Mouse (Mus musculus): ENCODE data around the gene 1700020L24Rik.

The 1700020L24Rik gene

DNA sequence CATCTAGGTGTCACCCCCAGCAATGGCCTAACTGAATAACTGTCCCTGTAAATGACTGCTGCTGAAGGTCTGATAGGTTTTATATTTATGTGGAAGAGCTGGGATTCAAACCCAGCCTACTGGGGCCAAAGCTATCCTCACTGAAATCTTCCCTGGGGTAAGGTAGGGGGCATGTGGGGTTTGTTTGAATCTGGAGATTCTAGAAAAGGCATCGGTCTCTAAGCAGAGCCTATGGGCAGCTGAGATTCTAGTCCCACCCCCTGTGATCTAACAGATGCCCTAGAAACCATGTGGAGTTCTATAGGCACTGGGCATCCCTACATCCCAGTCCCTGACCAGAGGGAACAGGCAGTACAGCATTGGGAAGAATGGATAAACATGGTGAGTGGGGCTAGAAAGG is at the start of gene 1700020L24Rik:
Gene 1700020L24Rik (plus strand): TSS at position 301 of the 400 bp plus-strand sequence.
- DNase-seq: no peak

DNA sequence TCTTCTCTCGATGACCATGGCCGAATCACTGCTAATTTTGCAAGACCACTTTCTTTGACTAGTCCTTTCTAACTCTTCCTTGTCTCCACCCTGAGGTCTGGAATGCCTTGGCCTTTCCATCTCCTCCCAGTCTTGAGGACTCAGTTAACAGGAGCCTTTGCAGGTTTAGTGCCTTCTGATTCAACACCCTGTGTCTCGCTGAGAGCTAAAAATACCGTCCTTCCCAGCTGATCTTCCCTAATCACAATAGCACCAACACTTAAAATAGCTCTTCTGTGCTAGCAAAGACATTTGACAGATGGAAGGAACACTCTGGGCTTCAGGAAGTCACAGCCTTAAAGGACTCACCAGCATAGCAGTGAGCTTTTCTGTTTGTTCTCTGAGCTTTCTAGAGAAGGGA is 44.4 kb upstream of the 1700020L24Rik start:
- peak; percentile 92 for DNase-seq

DNA sequence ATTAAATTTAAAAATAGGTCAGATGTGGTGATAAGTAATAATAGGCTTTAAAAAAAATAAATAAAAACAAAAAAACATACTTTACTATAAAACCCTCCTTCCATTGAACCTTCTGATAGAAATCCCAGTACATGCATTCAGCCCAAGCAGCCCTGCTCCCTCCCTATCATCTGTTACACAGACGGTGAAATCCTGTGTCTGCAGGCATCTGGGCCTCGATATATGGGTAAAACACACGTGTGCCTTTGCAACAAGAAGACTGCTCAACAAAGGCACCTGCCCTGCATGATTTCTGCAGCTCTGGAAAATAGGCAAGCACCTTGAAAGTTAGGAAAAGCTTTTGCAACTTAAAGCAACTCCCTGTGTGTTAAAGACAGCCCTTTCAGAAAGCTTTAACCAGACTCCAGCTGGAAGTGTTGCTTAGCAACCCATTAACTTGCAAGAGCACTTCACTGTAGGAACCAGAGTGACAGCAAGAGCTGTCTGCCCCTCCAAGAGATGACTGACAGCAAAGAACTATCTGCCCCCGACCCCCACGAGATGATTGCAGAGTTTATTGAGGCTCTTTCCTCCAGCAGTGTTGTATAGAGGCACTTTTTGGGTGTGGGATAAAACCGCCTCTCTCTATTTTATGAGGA is 42.6 kb upstream of the 1700020L24Rik start:
- DNase-seq: no peak

DNA sequence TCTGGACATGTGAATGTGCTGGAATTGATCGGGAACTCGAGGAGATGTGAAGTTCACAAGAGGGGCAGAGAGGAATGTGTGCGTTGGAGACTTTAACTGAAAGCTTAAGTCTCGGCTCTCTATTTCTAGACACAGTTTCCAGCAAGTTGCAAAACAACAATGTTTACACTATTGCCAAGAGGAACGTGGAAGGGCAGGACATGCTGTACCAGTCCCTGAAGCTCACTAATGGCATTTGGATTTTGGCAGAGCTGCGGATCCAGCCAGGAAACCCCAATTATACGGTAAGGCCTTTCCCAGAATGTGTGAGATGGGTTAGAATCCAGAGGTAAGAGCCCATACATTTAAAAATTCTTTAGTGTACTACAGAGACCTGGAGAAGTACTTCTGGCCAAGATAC is 39.9 kb upstream of the 1700020L24Rik start:
- DNase-seq: peak; percentile 87

DNA sequence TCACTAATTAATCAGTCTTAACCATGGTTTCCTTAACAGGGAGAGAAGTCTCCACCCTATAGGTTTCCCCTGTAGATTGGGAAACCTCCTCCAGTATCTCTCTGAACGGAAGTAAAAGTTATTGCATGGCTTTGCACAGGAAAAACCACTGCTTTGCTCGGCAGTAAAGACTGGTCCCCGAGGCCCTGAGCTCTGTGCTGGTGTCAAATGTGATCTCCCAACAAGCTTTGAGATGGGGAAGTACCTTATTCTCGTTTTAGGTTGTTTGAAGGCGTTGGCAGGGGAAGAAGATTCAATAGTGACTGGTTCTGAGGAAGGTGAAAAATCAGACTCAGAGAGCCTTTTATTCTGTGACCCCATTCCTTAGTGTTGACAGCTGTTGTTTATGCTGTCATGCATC is 38.8 kb upstream of the 1700020L24Rik start:
- no peak for DNase-seq

DNA sequence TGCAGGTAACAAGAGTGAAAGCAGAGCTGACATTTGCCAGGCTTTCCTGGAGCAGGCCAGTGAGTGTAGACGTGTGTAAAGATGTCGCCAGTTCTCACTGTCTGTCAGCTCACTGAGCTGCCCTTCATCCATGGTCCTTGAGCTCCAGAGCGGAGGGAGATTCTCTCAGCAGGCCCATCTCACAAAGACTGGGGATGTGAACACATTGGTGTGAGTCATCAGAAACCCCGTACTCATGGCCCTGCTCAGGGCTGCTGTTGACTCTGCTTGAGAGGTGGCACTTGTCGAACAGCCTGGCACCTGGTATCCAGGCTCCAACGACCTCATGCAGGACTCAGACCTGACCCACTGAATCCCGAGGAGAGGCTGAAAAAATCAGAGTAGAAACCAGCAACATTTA is 33.7 kb upstream of the 1700020L24Rik start:
- DNase-seq: peak; percentile 83

DNA sequence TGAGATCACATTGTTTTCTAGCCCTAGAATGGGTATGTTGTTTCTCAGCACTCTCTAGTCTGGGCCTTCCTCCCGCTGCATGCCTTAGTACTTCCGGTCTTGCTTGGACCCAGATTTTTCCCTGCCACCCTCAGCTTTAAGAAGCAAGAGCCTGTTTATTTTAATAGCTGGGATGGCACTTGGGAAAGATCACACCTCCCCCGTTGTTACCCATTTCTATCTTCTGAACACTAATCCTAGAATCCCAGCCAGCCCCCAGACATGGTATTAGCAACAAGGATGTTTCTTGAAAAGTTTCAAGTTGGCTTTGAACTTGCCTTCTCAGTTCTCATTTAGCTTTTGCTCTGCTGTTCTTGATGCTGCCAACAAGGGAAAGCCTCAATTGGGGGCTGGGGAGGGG is 31.1 kb upstream of the 1700020L24Rik start:
- DNase-seq: no peak

DNA sequence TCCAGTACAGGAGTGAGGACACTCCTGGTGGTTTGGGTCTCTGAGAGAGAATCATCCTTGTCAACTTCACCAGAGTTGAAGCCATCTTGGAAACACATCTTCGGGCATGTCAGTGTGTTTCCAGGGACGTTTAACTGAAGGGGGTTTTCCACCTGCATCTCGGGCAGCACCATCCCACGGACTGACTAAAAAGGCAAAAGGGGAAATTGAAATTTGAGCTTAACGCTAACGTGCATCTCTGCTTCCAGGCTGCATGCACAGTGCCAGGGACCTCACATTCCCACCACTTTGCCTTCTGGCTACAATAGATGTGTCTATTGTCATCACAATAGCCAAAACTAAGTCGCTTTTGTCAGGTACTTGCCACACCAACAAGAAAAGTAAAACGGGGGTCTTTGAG is 29.2 kb upstream of the 1700020L24Rik start:
- DNase-seq: no peak

DNA sequence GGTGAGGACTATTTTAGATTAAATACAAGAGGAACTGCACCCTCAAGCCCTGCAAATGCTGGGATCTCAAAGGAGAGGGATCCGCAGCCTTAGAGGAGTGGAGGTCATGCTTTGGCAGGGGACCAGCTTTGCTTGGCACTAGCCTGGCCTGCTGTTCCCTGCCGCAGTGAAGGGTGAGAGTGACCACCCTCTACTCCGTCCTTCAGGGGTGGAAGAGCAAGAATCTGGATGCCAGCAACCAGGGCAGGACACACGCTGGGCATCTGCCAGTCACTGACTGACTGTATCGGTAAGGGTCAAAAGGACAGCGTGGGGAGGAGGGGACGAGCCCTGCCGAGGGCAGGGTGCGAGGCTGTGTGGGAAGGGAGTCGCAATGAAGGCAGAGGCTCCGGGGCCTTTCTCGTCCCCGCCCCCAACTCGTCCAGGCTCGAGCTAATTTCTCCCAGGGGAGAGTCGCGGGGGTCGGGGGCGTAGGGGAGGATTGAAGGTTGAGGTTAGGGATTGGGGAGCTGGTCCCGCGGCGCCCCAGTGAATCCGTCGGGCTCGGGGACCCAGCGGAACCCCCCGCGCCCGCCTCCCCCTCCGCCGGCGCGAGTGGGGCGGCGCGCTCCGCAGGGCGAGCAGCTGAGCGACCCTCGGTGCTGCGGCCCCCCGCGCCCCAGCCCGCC is 28.3 kb upstream of the 1700020L24Rik start, which contains the start of gene Rasl10b:
Gene Rasl10b (plus strand): TSS at position 51 of the 668 bp plus-strand sequence.
- peak; percentile 95 for DNase-seq

DNA sequence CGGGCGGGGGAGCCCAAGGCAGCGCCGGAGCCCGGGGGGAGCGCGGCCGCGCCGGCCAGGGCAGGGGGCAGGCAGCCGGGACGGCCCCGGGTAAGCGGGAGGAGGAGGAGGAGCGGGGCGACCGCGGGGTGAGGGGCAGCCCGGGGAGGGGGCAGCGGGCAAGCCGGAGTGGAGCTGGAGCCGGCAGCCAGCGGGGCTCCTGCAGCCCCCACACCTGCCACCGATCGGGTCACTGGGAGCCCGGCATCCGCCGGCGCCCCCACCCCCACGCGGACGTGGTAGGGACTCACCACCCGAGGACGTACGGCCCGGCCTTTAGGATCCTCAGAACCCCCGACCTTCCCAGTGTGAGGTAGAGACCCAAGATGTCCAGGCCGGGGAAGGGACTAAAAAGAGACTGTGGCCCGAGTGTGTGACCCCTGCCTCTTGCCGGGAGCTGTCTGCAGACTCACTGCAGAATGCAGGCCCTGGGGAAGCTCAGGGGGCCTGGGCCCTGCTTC is 27.6 kb upstream of the 1700020L24Rik start:
- DNase-seq: no peak

DNA sequence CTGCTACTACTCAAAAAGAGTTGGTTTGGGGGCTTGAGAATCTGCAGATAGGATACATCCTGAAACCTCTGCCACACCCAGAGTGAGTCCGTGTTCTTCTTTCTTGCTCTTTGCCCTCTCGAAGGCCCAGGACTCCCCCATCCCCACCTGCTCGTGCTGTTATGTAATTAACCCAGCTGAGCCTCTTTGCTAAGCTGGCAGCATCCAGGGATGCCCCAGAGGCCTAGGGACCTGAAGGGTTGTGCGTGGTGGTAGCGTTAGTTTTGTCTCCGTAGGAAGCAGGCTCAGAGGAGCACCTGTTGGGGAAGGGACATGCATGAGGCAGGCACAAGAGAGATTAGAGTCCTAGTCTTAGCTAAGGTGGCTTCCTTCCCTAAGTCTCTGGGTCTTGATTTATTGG is 27.0 kb upstream of the 1700020L24Rik start:
- DNase-seq: no peak

DNA sequence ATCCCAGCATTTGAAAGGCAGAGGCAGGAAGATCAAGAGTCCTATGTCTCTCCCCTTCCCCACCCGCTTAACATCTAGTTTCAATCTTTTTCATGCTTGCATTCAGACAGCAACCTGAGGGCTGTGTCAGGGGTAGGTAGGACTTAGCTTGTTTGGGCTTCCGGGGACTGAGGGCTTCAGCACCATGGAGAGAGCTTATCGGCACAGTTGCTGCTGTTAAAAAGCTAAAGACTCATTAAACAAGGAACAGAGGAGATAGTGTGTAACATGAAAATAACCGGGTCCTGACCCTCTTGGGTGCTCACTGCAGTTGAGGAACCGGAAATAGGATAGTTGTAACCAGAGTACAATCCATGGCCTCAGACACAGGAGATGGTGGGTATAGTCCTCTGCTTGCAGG is 20.4 kb upstream of the 1700020L24Rik start:
- peak; percentile 85 for DNase-seq

DNA sequence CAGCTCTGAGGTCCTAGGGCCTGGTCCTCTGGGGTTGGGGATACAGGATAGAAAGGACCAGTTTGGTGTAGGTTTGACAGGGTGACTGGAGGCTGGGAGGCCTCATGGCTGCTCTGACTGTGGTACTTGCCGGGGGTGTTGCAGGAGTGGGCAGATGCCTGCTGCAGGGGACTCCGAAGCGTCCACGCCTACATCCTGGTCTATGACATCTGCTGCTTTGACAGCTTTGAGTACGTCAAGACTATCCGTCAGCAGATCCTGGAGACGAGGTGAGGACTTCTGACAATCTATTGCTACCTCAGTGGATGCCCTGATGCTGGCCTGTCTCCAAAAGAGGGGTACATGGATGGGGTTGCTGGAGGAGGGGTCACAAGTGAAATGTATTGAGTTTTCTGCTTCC is 19.8 kb upstream of the 1700020L24Rik start:
- peak; percentile 55 for DNase-seq

DNA sequence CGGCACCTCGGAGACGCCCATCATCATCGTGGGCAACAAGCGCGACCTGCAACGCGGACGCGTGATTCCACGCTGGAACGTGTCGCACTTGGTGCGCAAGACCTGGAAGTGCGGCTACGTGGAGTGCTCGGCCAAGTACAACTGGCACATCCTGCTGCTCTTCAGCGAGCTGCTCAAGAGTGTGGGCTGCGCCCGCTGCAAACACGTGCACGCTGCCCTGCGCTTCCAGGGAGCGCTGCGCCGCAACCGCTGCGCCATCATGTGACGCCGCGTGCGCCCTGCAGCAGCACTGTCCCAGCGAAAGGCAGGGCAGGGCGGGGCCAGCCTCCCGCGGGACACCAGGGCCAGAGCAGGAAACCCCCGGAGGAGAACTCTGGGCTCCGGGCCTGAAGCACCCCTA is 18.9 kb upstream of the 1700020L24Rik start:
- peak; percentile 82 for DNase-seq

DNA sequence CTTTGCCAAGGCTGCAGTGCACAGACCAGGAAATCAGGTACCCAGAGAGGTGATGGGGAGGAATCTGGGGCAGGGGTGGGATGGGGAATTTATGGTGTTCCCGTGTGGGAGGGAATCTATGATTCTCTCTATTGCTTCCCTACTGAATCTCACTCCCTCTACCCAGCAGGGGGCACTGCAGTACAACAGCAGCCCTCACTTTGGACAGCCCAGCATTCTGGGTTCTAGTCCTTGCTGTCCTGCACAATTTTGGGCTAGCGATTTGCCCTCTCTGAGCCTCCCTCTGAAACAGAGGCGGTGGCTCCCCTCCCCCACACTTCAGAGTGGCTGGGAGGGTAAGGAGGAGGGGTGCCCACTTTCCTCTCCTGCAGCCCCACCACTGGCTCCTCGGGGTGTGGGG is 17.1 kb upstream of the 1700020L24Rik start:
- DNase-seq: peak; percentile 82

DNA sequence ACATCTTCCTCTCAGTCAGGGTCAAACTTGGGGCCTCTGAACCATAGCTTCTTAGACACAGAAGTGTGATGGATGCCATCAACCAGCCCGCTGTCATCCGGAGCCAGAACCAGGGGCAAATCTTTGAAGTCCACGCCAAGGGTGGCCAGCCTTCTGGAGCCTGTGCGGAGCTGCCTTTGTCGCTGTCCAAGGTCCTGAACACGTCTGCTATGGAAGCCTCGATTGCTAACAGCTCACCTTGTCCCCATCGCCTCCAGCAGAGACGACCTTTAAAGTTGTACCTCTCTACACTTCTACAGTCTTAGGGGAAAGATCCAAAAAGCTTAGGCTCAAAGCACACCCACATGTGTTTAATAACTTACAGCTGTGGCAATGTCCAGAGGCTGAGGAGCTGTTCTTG is 16.2 kb upstream of the 1700020L24Rik start:
- peak; percentile 85 for DNase-seq

DNA sequence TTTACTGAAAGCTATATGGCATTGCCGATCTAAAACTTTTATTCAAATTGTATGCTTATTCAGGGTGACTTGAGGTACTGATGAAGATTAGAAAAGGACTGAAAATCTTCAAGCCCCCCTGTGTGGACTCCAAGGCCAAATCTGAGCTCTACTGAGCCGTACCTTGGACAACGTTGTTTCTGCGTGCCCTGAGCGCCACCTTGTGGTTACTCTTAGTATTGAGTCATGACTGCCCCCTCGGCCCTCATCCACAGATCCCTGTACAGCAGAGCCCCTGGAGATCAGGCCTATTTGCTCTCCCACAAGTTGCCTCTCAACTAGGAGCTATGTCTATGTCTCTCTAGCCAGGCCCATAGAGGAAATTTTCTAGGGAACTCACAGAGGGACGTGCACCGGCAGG is 12.8 kb upstream of the 1700020L24Rik start:
- DNase-seq: peak; percentile 92

DNA sequence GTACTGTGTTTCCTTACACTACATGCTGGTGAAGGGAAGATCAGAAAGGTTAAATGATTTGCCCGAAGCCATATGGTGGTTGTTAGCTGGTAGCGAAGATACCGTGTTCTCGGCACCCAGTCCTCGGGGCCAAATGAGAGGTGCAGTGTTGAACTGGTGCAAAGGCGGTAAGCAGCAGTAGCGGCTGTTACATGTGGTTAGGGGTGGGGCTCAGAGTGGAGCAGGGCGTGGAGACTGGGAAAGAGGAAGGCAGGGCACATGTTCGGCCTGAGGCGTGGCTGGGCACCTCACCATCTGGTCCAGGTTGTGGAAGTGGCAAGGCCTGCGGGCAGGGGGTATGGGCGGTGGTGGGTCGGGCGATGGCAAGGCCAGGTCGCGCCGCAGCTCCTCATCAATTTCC is 10.5 kb upstream of the 1700020L24Rik start:
- peak; percentile 68 for DNase-seq

DNA sequence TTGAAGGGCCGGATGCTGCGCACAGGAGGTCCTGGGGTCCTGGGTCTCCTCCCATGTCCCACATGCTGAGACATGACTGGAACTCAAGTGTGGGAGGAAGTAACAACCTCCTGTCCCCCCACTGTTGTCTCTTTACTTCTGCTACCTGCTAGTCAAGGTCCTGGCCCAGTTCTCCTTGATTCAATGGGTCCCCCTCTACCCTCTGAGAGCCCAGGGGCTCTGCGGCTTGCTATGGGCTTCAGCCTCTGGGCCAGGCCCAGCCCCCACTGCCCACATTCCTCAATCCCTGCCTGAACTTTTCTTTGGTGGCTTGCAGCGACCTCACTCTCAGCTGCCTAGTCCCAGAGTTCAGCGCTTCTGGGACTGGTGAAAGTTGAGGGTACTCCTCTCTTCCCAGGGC is 8.1 kb upstream of the 1700020L24Rik start, which contains the start of gene Gas2l2:
Gene Gas2l2 (minus strand): TSS at position 101 of the 400 bp plus-strand sequence.
- DNase-seq: no peak

DNA sequence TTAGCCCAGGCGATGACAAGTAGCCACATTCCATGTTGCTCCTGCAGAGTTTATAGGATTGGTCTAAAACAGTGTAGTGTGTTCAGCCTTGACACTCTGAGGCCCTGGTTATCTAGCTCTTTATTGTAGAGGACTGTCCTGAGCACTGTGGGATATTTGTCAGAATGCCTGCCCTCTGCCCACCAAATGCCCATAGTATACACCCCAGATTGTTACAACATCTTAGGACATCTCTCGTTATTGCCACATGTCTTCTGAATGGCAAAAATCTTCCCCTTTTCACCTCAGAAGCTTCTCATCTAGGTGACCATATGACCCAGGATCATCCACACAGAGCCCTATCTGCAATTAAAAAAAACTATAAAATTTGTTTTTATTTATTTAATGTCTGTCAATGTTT is 4.9 kb upstream of the 1700020L24Rik start:
- DNase-seq: no peak

DNA sequence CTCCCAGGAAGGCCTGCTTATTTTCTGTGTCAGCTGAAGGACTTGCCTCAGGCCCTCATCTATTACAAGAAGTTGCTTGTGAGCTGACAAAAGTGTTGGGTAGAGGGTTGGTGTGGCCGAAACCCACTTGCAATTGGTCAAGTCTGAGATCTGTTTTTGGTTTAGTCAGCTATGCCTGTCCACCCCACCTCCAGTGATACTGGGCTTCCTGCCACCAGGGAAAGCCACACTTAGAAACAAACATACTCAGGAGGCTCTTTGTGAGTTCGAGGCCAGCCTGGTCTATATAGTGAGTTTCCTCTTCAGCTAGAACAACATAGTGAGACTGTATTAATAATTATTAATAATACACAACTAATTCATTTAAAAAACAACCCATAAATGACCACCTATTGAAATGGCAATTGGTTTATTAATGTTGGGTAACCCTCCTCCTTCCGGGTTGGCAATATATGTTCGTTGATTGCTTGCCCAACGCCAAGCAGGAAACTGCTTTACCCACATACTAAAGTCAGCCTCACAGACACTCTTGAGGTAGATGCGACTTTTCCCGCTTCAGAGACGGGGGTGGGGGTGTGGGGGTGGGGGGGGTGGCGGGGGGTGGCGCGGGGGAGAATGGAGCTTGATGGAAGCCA is 2.1 kb downstream of the 1700020L24Rik start:
- no peak for DNase-seq

DNA sequence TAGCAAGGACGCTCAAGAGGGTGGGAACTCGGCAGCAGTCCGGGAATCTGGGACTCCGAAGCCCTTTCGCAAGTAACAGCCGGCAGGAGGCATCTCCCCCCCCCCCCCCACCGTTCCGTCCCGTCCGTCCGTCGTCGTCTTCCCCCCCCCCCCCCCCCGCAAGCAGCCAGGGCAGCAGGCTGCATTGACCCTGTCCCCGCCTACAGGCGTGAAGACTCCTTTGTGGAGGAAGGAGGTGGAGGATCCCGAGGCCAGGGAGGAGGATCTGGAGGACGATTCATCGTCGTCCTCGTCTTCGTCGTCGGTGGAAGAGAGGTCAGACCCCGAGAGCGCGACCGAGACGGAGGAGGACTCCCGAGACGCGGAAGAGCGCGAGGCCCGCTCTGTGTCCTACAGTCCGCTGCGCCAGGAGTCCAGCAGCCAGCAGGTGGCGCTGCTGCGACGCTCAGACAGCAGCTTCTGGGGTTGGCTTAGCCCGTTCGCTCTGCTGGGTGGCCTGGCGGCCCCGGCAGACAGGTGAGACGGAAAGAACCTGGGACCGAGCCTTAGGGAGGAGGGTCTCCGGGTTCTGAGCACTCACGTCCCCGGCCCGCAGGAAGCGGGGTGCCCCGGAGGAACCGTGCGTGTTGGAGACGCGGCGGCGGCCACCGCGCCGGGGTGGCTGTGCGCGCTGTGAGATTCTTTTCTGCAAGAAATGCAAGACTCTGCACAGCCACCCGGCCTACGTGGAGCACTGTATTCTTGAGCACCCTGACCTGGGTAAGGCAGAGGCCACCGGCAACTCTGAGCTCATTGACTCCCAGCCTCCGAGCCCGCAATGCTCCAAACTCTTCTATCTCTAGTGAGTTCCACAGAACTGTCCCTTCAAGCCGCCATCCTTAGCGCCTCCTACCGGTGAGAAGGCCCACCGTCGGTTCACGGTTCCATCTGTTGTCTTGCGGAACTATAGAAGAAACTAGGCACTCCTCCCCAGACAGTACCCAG is 2.9 kb downstream of the 1700020L24Rik start:
- peak; percentile 98 for DNase-seq

DNA sequence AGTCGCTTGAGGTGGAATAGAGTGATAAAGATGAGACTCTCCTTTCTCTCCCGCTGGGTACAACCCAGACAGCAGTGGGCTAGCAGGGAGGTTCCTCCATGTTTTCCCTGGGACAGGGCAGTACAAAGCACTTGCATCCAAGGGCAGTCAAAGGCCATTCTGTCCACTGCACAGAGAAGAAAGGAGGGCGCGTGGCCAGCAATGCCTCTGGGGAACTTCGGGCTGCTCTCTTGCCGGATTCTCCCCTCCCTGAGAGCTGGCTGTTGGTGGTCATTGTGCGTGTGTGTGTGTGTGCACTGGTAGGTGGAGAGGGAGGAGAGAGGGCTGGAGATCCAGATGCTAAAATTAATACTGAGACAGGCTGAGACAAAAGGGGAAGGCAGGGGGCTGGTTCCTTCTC is 3.8 kb downstream of the 1700020L24Rik start:
- DNase-seq: peak; percentile 98

Measured in heart, adult 11 months (tissue).